Mouse (Mus musculus): ENCODE results near the gene Xk.
"Not testable (repeated sequence)": the region's sequence is repeated elsewhere in the genome, so short reads cannot be mapped to it uniquely, and the experiment has no call there.

Gene Xk

GRCm38 (mm10) chrX:9316457-9316856 is 43.9 kb downstream of the Xk start:
- not testable (repeated sequence) for DNase-seq (ENCODE audit: low spot score)

- DNase-seq (ENCODE audit: low spot score), result not testable (repeated sequence)
Measured at GRCm38 (mm10) chrX:9327954-9328353, 55.4 kb downstream of the Xk start.

GRCm38 (mm10) chrX:9332366-9332962 is 59.9 kb downstream of the Xk start:
- peak; percentile 1 for DNase-seq (ENCODE audit: low spot score)

GRCm38 (mm10) chrX:9333035-9333434 is 60.5 kb downstream of the Xk start:
- not testable (repeated sequence) for DNase-seq (ENCODE audit: low spot score)

- not testable (repeated sequence) for DNase-seq (ENCODE audit: low spot score)
Measured at GRCm38 (mm10) chrX:9334996-9335395, 62.4 kb downstream of the Xk start.

GRCm38 (mm10) chrX:9350327-9350726 is 77.8 kb downstream of the Xk start, which contains the start of gene H2al1k:
H2al1k (plus strand) TSS chrX:9350627.
- DNase-seq (ENCODE audit: low spot score), result not testable (repeated sequence)

Measured in T-cell, adult 2 months (primary cell).